ENCODE assay signal across 13 mouse cellular contexts in the genomic region with DNA sequence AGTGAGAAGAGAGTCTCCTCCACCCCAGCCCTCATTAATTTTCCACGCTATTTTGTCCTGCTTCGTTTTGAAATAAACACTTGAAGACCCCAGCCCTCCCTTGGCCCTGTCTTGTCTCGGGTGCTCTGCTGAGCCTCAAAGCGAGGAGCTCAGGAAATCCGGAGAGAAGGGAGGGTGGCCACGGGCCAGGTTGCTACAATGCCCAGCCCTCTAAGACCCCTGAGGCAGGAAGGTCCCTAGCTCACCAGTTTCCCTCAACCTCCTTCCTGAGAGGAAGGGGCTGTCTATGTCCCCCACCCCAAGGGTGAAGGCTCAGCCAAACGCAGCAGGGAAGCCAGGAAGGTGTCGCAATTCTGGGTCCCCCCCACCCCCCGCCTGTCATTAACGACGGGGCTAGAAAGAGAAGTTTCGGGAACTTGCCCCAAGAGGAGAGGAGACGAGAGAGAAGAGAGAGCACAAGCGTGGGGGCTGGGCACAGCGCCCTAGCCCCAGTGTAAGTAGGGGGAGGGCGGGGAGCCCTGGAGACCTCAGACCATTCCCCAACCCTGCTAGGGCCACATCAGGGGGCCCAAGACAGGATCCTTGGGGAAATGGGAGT. TPM values are rescaled to one million over a fixed set of nuclear protein-coding genes. Genes with fewer than 3 reads are reported as not detected.
DNase-seq lines count a peak whose midpoint lies in the region; ATAC-seq and TF ChIP-seq lines count a peak whose summit lies in the region.
"Had no signal": no experiment of that assay in that cellular context is flagged by ENCODE, and none has a peak within 500 bp of the region (broad histone marks: within the 10 kb centered on the region; RNA-seq: fewer than 3 reads in every experiment).

TSS of gene Csf3r (plus strand) at position 248 of the 598 bp plus-strand sequence.

- DNase-seq in lung, postnatal 14 days, result no peak
- no peak for DNase-seq in liver, embryonic 14.5 days (ENCODE audit: low read depth in 3 of 3, low spot score in 3 of 3)
- no peak for DNase-seq in embryo, embryonic 9.5 days (ENCODE audit: extremely low spot score)
- no peak for DNase-seq in thymus, postnatal 4 days
- DNase-seq: adrenal gland, postnatal 25 days; cerebellum, adult 2 months had no signal

- H3K4me2 ChIP-seq in lung, embryonic 16.5 days (ENCODE audit: low read depth, low read length), result no peak within 1 kb of the TSS
- H3K4me2 ChIP-seq in liver, embryonic 14.5 days (ENCODE audit: low read depth), result peak within 1 kb of the TSS; percentile 20; the same call in 1 of the 2 replicates
- H3K4me2 ChIP-seq in stomach, embryonic 16.5 days (ENCODE audit: low read depth, low read length), result no peak within 1 kb of the TSS
- H3K4me2 ChIP-seq: limb, embryonic 15.5 days had no signal

- no peak for TF ChIP-seq CTCF in liver, embryonic 14.5 days (IDR thresholded peaks at IDR 0.05; ENCODE audit: low read depth)

- H3K9ac ChIP-seq in lung, embryonic 16.5 days (ENCODE audit: low read length), result no peak within 1 kb of the TSS
- no peak within 1 kb of the TSS for H3K9ac ChIP-seq in liver, embryonic 14.5 days (replicated peaks)
- H3K9ac ChIP-seq in stomach, embryonic 16.5 days (ENCODE audit: low read length), result no peak within 1 kb of the TSS; the same call in 1 of the 2 replicates
- H3K9ac ChIP-seq: limb, embryonic 15.5 days had no signal

- TF ChIP-seq EP300 in liver, embryonic 14.5 days (IDR thresholded peaks at IDR 0.05; ENCODE audit: low read depth), result no peak

- no peak within 1 kb of the TSS for H3K4me3 ChIP-seq in lung, embryonic 16.5 days (ENCODE audit: low read length)
- peak within 1 kb of the TSS in 1 of 2 experiments; percentile 28; a peak in 2 of 4 replicates for H3K4me3 ChIP-seq in liver, embryonic 14.5 days (ENCODE audit: insufficient read depth in 1 of 2, low read depth in 2 of 2, low read length in 2 of 2)
- H3K4me3 ChIP-seq in stomach, embryonic 16.5 days (replicated peaks; ENCODE audit: low read length), result 0 out of 2 replicates have a peak within 1 kb of the TSS, but pooled peaks have one; percentile 3
- H3K4me3 ChIP-seq: embryonic facial prominence, embryonic 10.5 days; heart, embryonic 10.5 days; hindbrain, embryonic 10.5 days; limb, embryonic 15.5 days had no signal

- no peaks in the 10 kb centered on the region for H3K36me3 ChIP-seq in lung, embryonic 16.5 days (ENCODE audit: control insufficient read depth, insufficient read depth, low read length)
- H3K36me3 ChIP-seq in liver, embryonic 14.5 days (replicated peaks; ENCODE audit: control insufficient read depth, insufficient read depth, low read depth), result no peaks in the 10 kb centered on the region
- no peaks in the 10 kb centered on the region for H3K36me3 ChIP-seq in stomach, embryonic 16.5 days (ENCODE audit: control insufficient read depth, insufficient read depth, low read length)
- H3K36me3 ChIP-seq: embryonic facial prominence, embryonic 10.5 days; heart, embryonic 10.5 days; hindbrain, embryonic 10.5 days; limb, embryonic 15.5 days had no signal

- no peak within 1 kb of the TSS for H3K27ac ChIP-seq in lung, embryonic 16.5 days (ENCODE audit: low read length)
- H3K27ac ChIP-seq in liver, embryonic 14.5 days, result no peak within 1 kb of the TSS
- no peak within 1 kb of the TSS for H3K27ac ChIP-seq in stomach, embryonic 16.5 days (ENCODE audit: low read length)
- H3K27ac ChIP-seq: embryonic facial prominence, embryonic 10.5 days; heart, embryonic 10.5 days; hindbrain, embryonic 10.5 days; limb, embryonic 15.5 days had no signal

- H3K9me3 ChIP-seq in lung, embryonic 16.5 days (ENCODE audit: control insufficient read depth, low read length), result no peaks in the 10 kb centered on the region
- no peaks in the 10 kb centered on the region for H3K9me3 ChIP-seq in liver, embryonic 14.5 days (ENCODE audit: control insufficient read depth, low read length)
- H3K9me3 ChIP-seq in stomach, embryonic 16.5 days (replicated peaks; ENCODE audit: control insufficient read depth, low read length), result no peaks in the 10 kb centered on the region
- H3K9me3 ChIP-seq: embryonic facial prominence, embryonic 10.5 days; heart, embryonic 10.5 days; hindbrain, embryonic 10.5 days; limb, embryonic 15.5 days had no signal

- no peaks in the 10 kb centered on the region for H3K27me3 ChIP-seq in lung, embryonic 16.5 days (ENCODE audit: control insufficient read depth, insufficient read depth, low read depth, low read length)
- no peaks in the 10 kb centered on the region for H3K27me3 ChIP-seq in liver, embryonic 14.5 days (ENCODE audit: control insufficient read depth, insufficient read depth, low read length)
- H3K27me3 ChIP-seq in stomach, embryonic 16.5 days (ENCODE audit: control insufficient read depth, insufficient read depth, low read length), result no peaks in the 10 kb centered on the region
- H3K27me3 ChIP-seq: limb, embryonic 15.5 days had no signal

- ATAC-seq in lung, embryonic 16.5 days (ENCODE audit: low read depth), result peak; percentile 45; the same call in 1 of the 2 replicates
- no peak for ATAC-seq in erythroblast, adult 5-6 weeks (replicated peaks; ENCODE audit: low FRiP score, poor library complexity, severe bottlenecking)
- no peak for ATAC-seq in liver, embryonic 14.5 days (ENCODE audit: insufficient read depth)
- no peak for ATAC-seq in stomach, embryonic 16.5 days (ENCODE audit: insufficient read depth, low FRiP score)

- no peaks in the 10 kb centered on the region for H3K4me1 ChIP-seq in lung, embryonic 16.5 days (replicated peaks; ENCODE audit: control insufficient read depth, insufficient read depth, low read length)
- peaks cover 0 to 11% of the 10 kb centered on the region in 2 experiments; a peak in 2 of 4 replicates for H3K4me1 ChIP-seq in liver, embryonic 14.5 days (replicated peaks; ENCODE audit: control insufficient read depth in 2 of 2, insufficient read depth in 2 of 2, low read length in 1 of 2)
- H3K4me1 ChIP-seq in stomach, embryonic 16.5 days (ENCODE audit: control insufficient read depth, insufficient read depth, low read length), result no peaks in the 10 kb centered on the region
- H3K4me1 ChIP-seq: embryonic facial prominence, embryonic 10.5 days; heart, embryonic 10.5 days; hindbrain, embryonic 10.5 days; limb, embryonic 15.5 days had no signal

- WGBS in lung, embryonic 16.5 days, result 33% methylated on average over 16 of the region's 16 CpGs
- 4% methylated on average over 16 of the region's 16 CpGs for WGBS in liver, embryonic 14.5 days (ENCODE audit: insufficient replicate concordance)
- WGBS in stomach, embryonic 16.5 days, result 34% methylated on average over 16 of the region's 16 CpGs

RNA-seq across cellular contexts. Expression of gene Csf3r, which starts in this region (rescaled TPM):
- polyA plus RNA-seq in lung, embryonic 16.5 days (2015; fragmentation: Nextera tagmentation; extraction: Ambion mirVana), result 1.4 TPM in 2 replicates
- 74.2 and 86.5 TPM in 2 replicates for total RNA-seq in erythroblast, adult 5-6 weeks (2015; ENCODE audit: low replicate concordance)
- 18.5 and 32.1 TPM in 2 replicates for total RNA-seq in erythroblast, adult 5-6 weeks (2017; ENCODE audit: low replicate concordance)
- polyA plus RNA-seq in liver, embryonic 14.5 days (2012; rRNA removed), result 3.1 and 3.6 TPM in 2 replicates
- polyA plus RNA-seq in liver, embryonic 14.5 days (2014; fragmentation: Nextera tagmentation; extraction: Ambion mirVana), result 2.1 and 2.7 TPM in 2 replicates
- 1.3 and 2.1 TPM in 2 replicates for polyA plus RNA-seq in stomach, embryonic 16.5 days (2015; fragmentation: Nextera tagmentation; extraction: Ambion mirVana)
